ENCODE assay signal across 15 mouse cellular contexts in genomic region chr4:82391726-82392472, GRCm38 (mm10).
DNase-seq lines count a peak whose midpoint lies in the region; ATAC-seq lines count a peak whose summit lies in the region.
"Had no signal": no experiment of that assay in that cellular context is flagged by ENCODE, and none has a peak within 500 bp of the region (broad histone marks: within the 10 kb centered on the region; RNA-seq: fewer than 3 reads in every experiment).

No protein-coding gene starts in this region.

- no peak overlapping the region; the same call in 1 of the 2 replicates for H3K4me2 ChIP-seq in embryonic facial prominence, embryonic 12.5 days (replicated peaks)
- no peak overlapping the region for H3K4me2 ChIP-seq in heart, embryonic 13.5 days
- H3K4me2 ChIP-seq in limb, embryonic 15.5 days: no peak overlapping the region
- peak overlapping the region; percentile 23; the same call in 1 of the 2 replicates for H3K4me2 ChIP-seq in embryonic facial prominence, embryonic 14.5 days (ENCODE audit: low read depth, low read length)
- H3K4me2 ChIP-seq: hindbrain, embryonic 12.5 days; limb, embryonic 13.5 days; midbrain, embryonic 13.5 days had no signal

- 32% methylated on average over 6 of the region's 6 CpGs for WGBS in embryonic facial prominence, embryonic 12.5 days
- WGBS in embryonic facial prominence, embryonic 10.5 days: 61% methylated on average over 6 of the region's 6 CpGs
- WGBS in heart, embryonic 13.5 days: 63% methylated on average over 6 of the region's 6 CpGs
- WGBS in limb, embryonic 15.5 days: 48% methylated on average over 6 of the region's 6 CpGs
- 69% methylated on average over 6 of the region's 6 CpGs for WGBS in limb, embryonic 10.5 days
- WGBS in embryonic facial prominence, embryonic 14.5 days: 46% methylated on average over 6 of the region's 6 CpGs

- DNase-seq in embryonic facial prominence, embryonic 10.5 days (ENCODE audit: low spot score): no peak
- no peak for DNase-seq in heart, adult 18-20 months
- no peak for DNase-seq in limb, embryonic 10.5 days (ENCODE audit: low spot score)
- peak; percentile 54 for DNase-seq in embryonic facial prominence, embryonic 14.5 days (ENCODE audit: low spot score)
- DNase-seq in ovary, postnatal 36 days (ENCODE audit: low spot score): no peak
- DNase-seq: adrenal gland, postnatal 10 days; cerebellum, adult 8-10 months; kidney, adult 11 months; kidney, postnatal 4 days had no signal

- no peaks in the 10 kb centered on the region for H3K9me3 ChIP-seq in embryonic facial prominence, embryonic 12.5 days
- H3K9me3 ChIP-seq in embryonic facial prominence, embryonic 10.5 days: no peaks in the 10 kb centered on the region
- no peaks in the 10 kb centered on the region for H3K9me3 ChIP-seq in heart, embryonic 13.5 days
- no peaks in the 10 kb centered on the region for H3K9me3 ChIP-seq in limb, embryonic 15.5 days
- H3K9me3 ChIP-seq in limb, embryonic 10.5 days (replicated peaks): no peaks in the 10 kb centered on the region
- no peaks in the 10 kb centered on the region for H3K9me3 ChIP-seq in embryonic facial prominence, embryonic 14.5 days (ENCODE audit: control insufficient read depth, low read length)
- H3K9me3 ChIP-seq: hindbrain, embryonic 12.5 days; limb, embryonic 13.5 days; midbrain, embryonic 13.5 days had no signal

- no peak overlapping the region for H3K9ac ChIP-seq in embryonic facial prominence, embryonic 12.5 days
- 0 out of 2 replicates have a peak overlapping the region, but pooled peaks have one; percentile 15 for H3K9ac ChIP-seq in heart, embryonic 13.5 days
- no peak overlapping the region for H3K9ac ChIP-seq in limb, embryonic 15.5 days
- no peak overlapping the region for H3K9ac ChIP-seq in embryonic facial prominence, embryonic 14.5 days (ENCODE audit: low read depth, low read length)
- H3K9ac ChIP-seq: hindbrain, embryonic 12.5 days; limb, embryonic 13.5 days; midbrain, embryonic 13.5 days had no signal

- peaks cover 31% of the 10 kb centered on the region for H3K4me1 ChIP-seq in embryonic facial prominence, embryonic 12.5 days
- H3K4me1 ChIP-seq in embryonic facial prominence, embryonic 10.5 days: peaks cover 30% of the 10 kb centered on the region
- H3K4me1 ChIP-seq in heart, embryonic 13.5 days: peaks cover 70% of the 10 kb centered on the region
- H3K4me1 ChIP-seq in limb, embryonic 15.5 days: peaks cover 32% of the 10 kb centered on the region
- H3K4me1 ChIP-seq in limb, embryonic 10.5 days: peaks cover 23% of the 10 kb centered on the region
- peaks cover 34% of the 10 kb centered on the region for H3K4me1 ChIP-seq in embryonic facial prominence, embryonic 14.5 days (ENCODE audit: control insufficient read depth, insufficient read depth, low read length)

- H3K36me3 ChIP-seq in embryonic facial prominence, embryonic 12.5 days: no peaks in the 10 kb centered on the region; the same call in 1 of the 2 replicates
- H3K36me3 ChIP-seq in embryonic facial prominence, embryonic 10.5 days (replicated peaks): no peaks in the 10 kb centered on the region
- peaks cover 7% of the 10 kb centered on the region; the same call in 1 of the 2 replicates for H3K36me3 ChIP-seq in heart, embryonic 13.5 days
- H3K36me3 ChIP-seq in limb, embryonic 15.5 days: 0 out of 2 replicates have a peak, but pooled peaks cover 4% of the 10 kb centered on the region
- no peaks in the 10 kb centered on the region for H3K36me3 ChIP-seq in limb, embryonic 10.5 days
- H3K36me3 ChIP-seq in embryonic facial prominence, embryonic 14.5 days (ENCODE audit: control insufficient read depth, insufficient read depth, low read length): no peaks in the 10 kb centered on the region
- H3K36me3 ChIP-seq: hindbrain, embryonic 12.5 days; midbrain, embryonic 13.5 days had no signal

- no peak for ATAC-seq in embryonic facial prominence, embryonic 12.5 days (ENCODE audit: insufficient number of reproducible peaks, insufficient read depth, low FRiP score, low TSS enrichment)
- ATAC-seq in heart, embryonic 13.5 days (ENCODE audit: extremely low read depth, insufficient number of reproducible peaks, low FRiP score, low TSS enrichment): no peak
- ATAC-seq in limb, embryonic 15.5 days (ENCODE audit: insufficient number of reproducible peaks, low FRiP score, low TSS enrichment, low read depth): no peak
- ATAC-seq in embryonic facial prominence, embryonic 14.5 days (ENCODE audit: low read depth): no peak
- ATAC-seq: midbrain, embryonic 13.5 days had no signal

- H3K27me3 ChIP-seq in embryonic facial prominence, embryonic 12.5 days: no peaks in the 10 kb centered on the region
- H3K27me3 ChIP-seq in embryonic facial prominence, embryonic 10.5 days (replicated peaks; ENCODE audit: low read depth, poor library complexity, severe bottlenecking): no peaks in the 10 kb centered on the region
- no peaks in the 10 kb centered on the region for H3K27me3 ChIP-seq in heart, embryonic 13.5 days (replicated peaks)
- H3K27me3 ChIP-seq in limb, embryonic 15.5 days: no peaks in the 10 kb centered on the region
- H3K27me3 ChIP-seq in limb, embryonic 10.5 days (ENCODE audit: low read depth, poor library complexity, severe bottlenecking): no peaks in the 10 kb centered on the region
- H3K27me3 ChIP-seq in embryonic facial prominence, embryonic 14.5 days (replicated peaks; ENCODE audit: control insufficient read depth, insufficient read depth, low read length): no peaks in the 10 kb centered on the region
- H3K27me3 ChIP-seq: hindbrain, embryonic 12.5 days; limb, embryonic 13.5 days; midbrain, embryonic 13.5 days had no signal

- peak overlapping the region; percentile 71 for H3K27ac ChIP-seq in embryonic facial prominence, embryonic 12.5 days
- no peak overlapping the region for H3K27ac ChIP-seq in embryonic facial prominence, embryonic 10.5 days (replicated peaks)
- H3K27ac ChIP-seq in heart, embryonic 13.5 days (replicated peaks): peak overlapping the region; percentile 46; the same call in 1 of the 2 replicates
- H3K27ac ChIP-seq in limb, embryonic 15.5 days: peak overlapping the region; percentile 73; the same call in 1 of the 2 replicates
- H3K27ac ChIP-seq in limb, embryonic 10.5 days: no peak overlapping the region
- H3K27ac ChIP-seq in embryonic facial prominence, embryonic 14.5 days (replicated peaks; ENCODE audit: low read depth, low read length): peak overlapping the region; percentile 81
- H3K27ac ChIP-seq: hindbrain, embryonic 12.5 days; limb, embryonic 13.5 days; midbrain, embryonic 13.5 days had no signal

- no peak overlapping the region for H3K4me3 ChIP-seq in embryonic facial prominence, embryonic 12.5 days
- H3K4me3 ChIP-seq in embryonic facial prominence, embryonic 10.5 days: no peak overlapping the region
- H3K4me3 ChIP-seq in heart, embryonic 13.5 days: no peak overlapping the region
- H3K4me3 ChIP-seq in limb, embryonic 15.5 days: no peak overlapping the region
- no peak overlapping the region for H3K4me3 ChIP-seq in limb, embryonic 10.5 days
- no peak overlapping the region for H3K4me3 ChIP-seq in embryonic facial prominence, embryonic 14.5 days (ENCODE audit: low read depth, low read length)
- H3K4me3 ChIP-seq: hindbrain, embryonic 12.5 days; limb, embryonic 13.5 days; midbrain, embryonic 13.5 days had no signal

Comparison
In these comparisons a context has a peak if more than half of its experiments do, and no peak if none do; other contexts are left out.
1. H3K27ac ChIP-seq: peak in embryonic facial prominence, embryonic 12.5 days (single experiment), heart, embryonic 13.5 days (single experiment), limb, embryonic 15.5 days (single experiment) and embryonic facial prominence, embryonic 14.5 days (single experiment); none in embryonic facial prominence, embryonic 10.5 days (single experiment) and limb, embryonic 10.5 days (single experiment).